Mouse (Mus musculus) MN1 (cell line): ENCODE measurements around the gene Upk1b.
"Not testable (repeated sequence)": the region's sequence is repeated elsewhere in the genome, so short reads cannot be mapped to it uniquely, and the experiment has no call there.

ENCODE experiments used
- DNase-seq: peaks from one replicate; pipeline ENCODE4 v3.0.0-alpha.2; 2016; ENCODE audit warnings: low spot score

The Upk1b gene

GRCm38 (mm10) chr16:38800091-38800490, at the start of gene Upk1b:
Gene Upk1b, minus strand, starts transcription at chr16:38800328.
- DNase-seq = no peak

- DNase-seq = no peak
These were observed 28.5 kb upstream of the Upk1b start, which contains the start of gene 4930435E12Rik for GRCm38 (mm10) chr16:38828649-38829048. Gene 4930435E12Rik, minus strand, starts transcription at chr16:38828749.

GRCm38 (mm10) chr16:38812521-38812920, 12.4 kb upstream of the Upk1b start:
- DNase-seq = peak; percentile 6

GRCm38 (mm10) chr16:38810196-38810595, 10.1 kb upstream of the Upk1b start:
- DNase-seq = no peak

GRCm38 (mm10) chr16:38807796-38808195, 7.7 kb upstream of the Upk1b start:
- DNase-seq = not testable (repeated sequence)

GRCm38 (mm10) chr16:38798957-38799450, 1.1 kb downstream of the Upk1b start:
- no peak for DNase-seq

GRCm38 (mm10) chr16:38793120-38793519, 7.0 kb downstream of the Upk1b start:
- DNase-seq = no peak

- no peak for DNase-seq
These were observed 10.2 kb downstream of the Upk1b start for GRCm38 (mm10) chr16:38789966-38790365.

- DNase-seq = no peak
These were observed 11.1 kb downstream of the Upk1b start for GRCm38 (mm10) chr16:38789016-38789415.

GRCm38 (mm10) chr16:38785301-38785700, 14.8 kb downstream of the Upk1b start:
- DNase-seq = no peak

GRCm38 (mm10) chr16:38782524-38783067, 17.5 kb downstream of the Upk1b start:
- no peak for DNase-seq

- no peak for DNase-seq
These were observed 18.2 kb downstream of the Upk1b start for GRCm38 (mm10) chr16:38781946-38782345.

- no peak for DNase-seq
These were observed 19.1 kb downstream of the Upk1b start for GRCm38 (mm10) chr16:38780960-38781572.

- DNase-seq = no peak
These were observed 23.8 kb downstream of the Upk1b start for GRCm38 (mm10) chr16:38776342-38776741.

GRCm38 (mm10) chr16:38774964-38775746, 25.0 kb downstream of the Upk1b start:
- DNase-seq = no peak

- no peak for DNase-seq
These were observed 27.1 kb downstream of the Upk1b start for GRCm38 (mm10) chr16:38772906-38773496.

- DNase-seq = no peak
These were observed 29.0 kb downstream of the Upk1b start for GRCm38 (mm10) chr16:38771145-38771544.

- no peak for DNase-seq
These were observed 30.6 kb downstream of the Upk1b start for GRCm38 (mm10) chr16:38769529-38769928.

GRCm38 (mm10) chr16:38768386-38768785, 31.7 kb downstream of the Upk1b start:
- DNase-seq = no peak

GRCm38 (mm10) chr16:38767761-38768160, 32.4 kb downstream of the Upk1b start:
- DNase-seq = no peak

- no peak for DNase-seq
These were observed 33.5 kb downstream of the Upk1b start for GRCm38 (mm10) chr16:38766671-38767070.

- DNase-seq = no peak
These were observed 36.6 kb downstream of the Upk1b start for GRCm38 (mm10) chr16:38763508-38763907.

- DNase-seq = no peak
These were observed 37.7 kb downstream of the Upk1b start for GRCm38 (mm10) chr16:38762401-38762800.
